Mouse (Mus musculus): ENCODE measurements around the gene Syk.

GRCm38 (mm10) chr13:52566188-52566760 is 16.7 kb upstream of the Syk start:
- TF ChIP-seq POLR2A (IDR thresholded peaks at IDR 0.05; ENCODE audit: extremely low read depth, insufficient read depth, low read length): no peak
- no peak for TF ChIP-seq CTCF (IDR thresholded peaks at IDR 0.05; ENCODE audit: low read depth, low read length)

Data from liver, adult 2 months (tissue).